Mouse (Mus musculus) embryonic facial prominence, embryonic 13.5 days (tissue): Measurements from ENCODE around the gene Rbfox1. TPM values are rescaled to one million over a fixed set of nuclear protein-coding genes. Genes with fewer than 3 reads are reported as not detected.

ENCODE experiments used
- ATAC-seq: fragments of 200-750 bp; cut with Nextera tagmentation; 2 replicates; pipeline ENCODE4 v1.8.0; 2017; ENCODE audit warnings: low read depth; ENCODE audit not compliant: insufficient number of reproducible peaks, insufficient read depth, low FRiP score, low TSS enrichment
- H3K27ac ChIP-seq: fragments of 300-500 bp; sonication (generic); 2 replicates; pipeline ENCODE4 v1.5.1; 2015; ENCODE audit warnings: moderate library complexity, mild to moderate bottlenecking, inconsistent platforms
- H3K27me3 ChIP-seq: fragments of 300-500 bp; sonication (generic); 2 replicates; pipeline ENCODE4 v1.6.1; 2015; ENCODE audit warnings: mild to moderate bottlenecking, inconsistent platforms
- H3K36me3 ChIP-seq: fragments of 300-500 bp; sonication (generic); 2 replicates; pipeline ENCODE4 v1.6.1; 2015; ENCODE audit warnings: mild to moderate bottlenecking, inconsistent platforms
- H3K4me1 ChIP-seq: fragments of 300-500 bp; sonication (generic); 2 replicates; pipeline ENCODE4 v1.6.1; 2015; ENCODE audit warnings: inconsistent platforms
- H3K4me2 ChIP-seq: fragments of 300-500 bp; sonication (generic); 2 replicates; pipeline ENCODE4 v1.6.1; 2015; ENCODE audit warnings: moderate library complexity, mild to moderate bottlenecking, inconsistent platforms
- H3K4me3 ChIP-seq: fragments of 300-500 bp; sonication (generic); 2 replicates; pipeline ENCODE4 v1.5.1; 2015; ENCODE audit warnings: mild to moderate bottlenecking, inconsistent platforms
- H3K9ac ChIP-seq: fragments of 300-500 bp; sonication (generic); 2 replicates; pipeline ENCODE4 v1.6.1; 2015; ENCODE audit warnings: mild to moderate bottlenecking, inconsistent platforms
- H3K9me3 ChIP-seq: fragments of 300-500 bp; sonication (generic); 2 replicates; pipeline ENCODE4 v1.6.1; 2016; ENCODE audit warnings: inconsistent platforms
- WGBS: fragments of 180-500 bp; shearing (Covaris S2); methylation state at CpG from one replicate; pipeline ENCODE4 v1.1.7; 2015; ENCODE audit warnings: mixed read lengths; 5-methylcytosine and 5-hydroxymethylcytosine counted together
- polyA plus RNA-seq: library from polyadenylated mRNA; unstranded; fragments of >200 nt; fragmentation: Nextera tagmentation; extraction: Ambion mirVana; gene quantifications from 2 replicates; pipeline ENCODE4 v1.2.1, GENCODE M21; 2015

Rbfox1 gene
- polyA plus RNA-seq, 1 experiment from 2014 or later = 3.9 TPM

- Histone ChIP-seq H3K9ac (no peak overlapping the region), H3K4me1 (peaks cover 10% of the 10 kb centered on the region; the same call in 1 of the 2 replicates), H3K9me3 (no peaks in the 10 kb centered on the region), H3K27ac (no peak overlapping the region), H3K4me2 (no peak overlapping the region), H3K4me3 (no peak overlapping the region), H3K36me3 (no peaks in the 10 kb centered on the region), H3K27me3 (no peaks in the 10 kb centered on the region)
- no peak for ATAC-seq
- WGBS = 79% methylated on average over 4 of the region's 4 CpGs
These were observed 1469.0 kb downstream of the Rbfox1 start for GRCm38 (mm10) chr16:7354116-7354515.

GRCm38 (mm10) chr16:7359043-7359442 is 1473.9 kb downstream of the Rbfox1 start:
- Histone ChIP-seq H3K4me3 (no peak overlapping the region), H3K27me3 (no peaks in the 10 kb centered on the region), H3K4me2 (no peak overlapping the region), H3K9me3 (no peaks in the 10 kb centered on the region), H3K36me3 (no peaks in the 10 kb centered on the region), H3K9ac (no peak overlapping the region), H3K4me1 (no peaks in the 10 kb centered on the region), H3K27ac (no peak overlapping the region)
- WGBS = 60% methylated on average over 5 of the region's 5 CpGs
- no peak for ATAC-seq

- WGBS = 61% methylated on average over 1 of the region's 1 CpGs
- H3K4me2 ChIP-seq = no peak overlapping the region
- no peak overlapping the region for H3K4me3 ChIP-seq
- no peak for ATAC-seq
- no peaks in the 10 kb centered on the region for H3K36me3 ChIP-seq
- no peaks in the 10 kb centered on the region for H3K27me3 ChIP-seq
- H3K9ac ChIP-seq = no peak overlapping the region
- no peaks in the 10 kb centered on the region for H3K4me1 ChIP-seq
- no peak overlapping the region for H3K27ac ChIP-seq
- H3K9me3 ChIP-seq = no peaks in the 10 kb centered on the region
These were observed 1475.6 kb downstream of the Rbfox1 start for GRCm38 (mm10) chr16:7360706-7361105.

- Histone ChIP-seq H3K9me3 (no peaks in the 10 kb centered on the region), H3K27me3 (no peaks in the 10 kb centered on the region), H3K9ac (no peak overlapping the region), H3K4me3 (no peak overlapping the region), H3K4me2 (no peak overlapping the region), H3K27ac (no peak overlapping the region), H3K4me1 (no peaks in the 10 kb centered on the region), H3K36me3 (no peaks in the 10 kb centered on the region)
- ATAC-seq = no peak
These were observed 1480.7 kb downstream of the Rbfox1 start for GRCm38 (mm10) chr16:7365878-7366277.

- H3K36me3 ChIP-seq = no peaks in the 10 kb centered on the region
- H3K4me1 ChIP-seq = no peaks in the 10 kb centered on the region
- no peaks in the 10 kb centered on the region for H3K9me3 ChIP-seq
- H3K27me3 ChIP-seq = no peaks in the 10 kb centered on the region
- H3K9ac ChIP-seq = no peak overlapping the region
- no peak for ATAC-seq
- H3K4me2 ChIP-seq = no peak overlapping the region
- no peak overlapping the region for H3K27ac ChIP-seq
- H3K4me3 ChIP-seq = no peak overlapping the region
- WGBS = 79% methylated on average over 3 of the region's 3 CpGs
These were observed 1489.0 kb downstream of the Rbfox1 start for GRCm38 (mm10) chr16:7374146-7374545.

- H3K36me3 ChIP-seq = no peaks in the 10 kb centered on the region
- no peak for ATAC-seq
- H3K4me2 ChIP-seq = no peak overlapping the region
- H3K4me3 ChIP-seq = no peak overlapping the region
- H3K27me3 ChIP-seq = no peaks in the 10 kb centered on the region
- 77% methylated on average over 2 of the region's 2 CpGs for WGBS
- H3K4me1 ChIP-seq = no peaks in the 10 kb centered on the region
- no peaks in the 10 kb centered on the region for H3K9me3 ChIP-seq
- no peak overlapping the region for H3K9ac ChIP-seq
- H3K27ac ChIP-seq = no peak overlapping the region
These were observed 1489.5 kb downstream of the Rbfox1 start for GRCm38 (mm10) chr16:7374674-7375073.

- H3K27ac ChIP-seq = no peak overlapping the region
- no peaks in the 10 kb centered on the region for H3K27me3 ChIP-seq
- H3K9me3 ChIP-seq = no peaks in the 10 kb centered on the region
- H3K9ac ChIP-seq = no peak overlapping the region
- H3K4me1 ChIP-seq = no peaks in the 10 kb centered on the region
- no peak overlapping the region for H3K4me3 ChIP-seq
- no peaks in the 10 kb centered on the region for H3K36me3 ChIP-seq
- no peak for ATAC-seq
- no peak overlapping the region for H3K4me2 ChIP-seq
These were observed 1510.9 kb downstream of the Rbfox1 start for GRCm38 (mm10) chr16:7396101-7396500.

- H3K4me1 ChIP-seq = 0 out of 2 replicates have a peak, but pooled peaks cover 2% of the 10 kb centered on the region
- no peaks in the 10 kb centered on the region for H3K36me3 ChIP-seq
- no peak for ATAC-seq
- no peaks in the 10 kb centered on the region for H3K27me3 ChIP-seq
- 33% methylated on average over 6 of the region's 6 CpGs for WGBS
- H3K4me2 ChIP-seq = no peak overlapping the region
- H3K4me3 ChIP-seq = no peak overlapping the region
- H3K9me3 ChIP-seq = no peaks in the 10 kb centered on the region
- H3K27ac ChIP-seq = no peak overlapping the region
- no peak overlapping the region for H3K9ac ChIP-seq
These were observed 1519.8 kb downstream of the Rbfox1 start for GRCm38 (mm10) chr16:7404766-7405492.

- H3K4me1 ChIP-seq = 0 out of 2 replicates have a peak, but pooled peaks cover 2% of the 10 kb centered on the region
- H3K4me2 ChIP-seq = no peak overlapping the region
- no peaks in the 10 kb centered on the region for H3K9me3 ChIP-seq
- H3K27ac ChIP-seq = no peak overlapping the region
- no peaks in the 10 kb centered on the region for H3K36me3 ChIP-seq
- H3K4me3 ChIP-seq = no peak overlapping the region
- no peak overlapping the region for H3K9ac ChIP-seq
- 42% methylated on average over 12 of the region's 12 CpGs for WGBS
- H3K27me3 ChIP-seq = no peaks in the 10 kb centered on the region
- ATAC-seq = no peak
These were observed 1522.9 kb downstream of the Rbfox1 start for GRCm38 (mm10) chr16:7407862-7408640.

GRCm38 (mm10) chr16:7419655-7420281 is 1534.6 kb downstream of the Rbfox1 start:
- Histone ChIP-seq H3K9ac (no peak overlapping the region), H3K4me2 (peak overlapping the region; percentile 42), H3K27ac (peak overlapping the region; percentile 56; the same call in 1 of the 2 replicates), H3K9me3 (no peaks in the 10 kb centered on the region), H3K36me3 (no peaks in the 10 kb centered on the region), H3K4me1 (peaks cover 5% of the 10 kb centered on the region; the same call in 1 of the 2 replicates), H3K27me3 (no peaks in the 10 kb centered on the region), H3K4me3 (no peak overlapping the region)
- ATAC-seq = no peak
- 24% methylated on average over 12 of the region's 12 CpGs for WGBS

GRCm38 (mm10) chr16:7425386-7426089 is 1540.4 kb downstream of the Rbfox1 start:
- Histone ChIP-seq H3K27ac (no peak overlapping the region), H3K27me3 (no peaks in the 10 kb centered on the region), H3K4me3 (no peak overlapping the region), H3K36me3 (no peaks in the 10 kb centered on the region), H3K9me3 (no peaks in the 10 kb centered on the region), H3K4me1 (no peaks in the 10 kb centered on the region), H3K4me2 (no peak overlapping the region), H3K9ac (no peak overlapping the region)
- ATAC-seq = no peak
- 76% methylated on average over 3 of the region's 3 CpGs for WGBS
